Mouse (Mus musculus): ENCODE measurements at regions not wholly inside any gene's neighbourhood (a gene's known extent, or its start where the extent isn't known, plus 50 kb on each side); places are given as distances from the start of the nearest gene placed in this dataset.

GRCm38 (mm10) chr12:58827864-58828263, 184.0 kb downstream of the Sec23a start:
- TF ChIP-seq CTCF (IDR thresholded peaks at IDR 0.05; ENCODE audit: borderline replicate concordance, insufficient read depth, low read depth, low read length): no peak
- no peak for TF ChIP-seq POLR2A (IDR thresholded peaks at IDR 0.05; ENCODE audit: borderline replicate concordance, insufficient read depth, low read length)
